Mouse (Mus musculus) cerebellum, adult 2 months (tissue): ENCODE data around the gene Ndufa12.

Source experiments
- CTCF ChIP-seq: fragments of 200-500 bp; IDR thresholded peaks from 2 replicates; pipeline ENCODE4 v1.5.1; 2011; ENCODE audit warnings: low read depth, mild to moderate bottlenecking, control low read depth, low read length, moderate library complexity, borderline replicate concordance; ENCODE audit not compliant: insufficient read depth
- POLR2A ChIP-seq: fragments of 200-500 bp; IDR thresholded peaks from 2 replicates; pipeline ENCODE4 v1.6.1; 2011; ENCODE audit warnings: low read length, control low read depth, borderline replicate concordance; ENCODE audit not compliant: insufficient read depth

DNA sequence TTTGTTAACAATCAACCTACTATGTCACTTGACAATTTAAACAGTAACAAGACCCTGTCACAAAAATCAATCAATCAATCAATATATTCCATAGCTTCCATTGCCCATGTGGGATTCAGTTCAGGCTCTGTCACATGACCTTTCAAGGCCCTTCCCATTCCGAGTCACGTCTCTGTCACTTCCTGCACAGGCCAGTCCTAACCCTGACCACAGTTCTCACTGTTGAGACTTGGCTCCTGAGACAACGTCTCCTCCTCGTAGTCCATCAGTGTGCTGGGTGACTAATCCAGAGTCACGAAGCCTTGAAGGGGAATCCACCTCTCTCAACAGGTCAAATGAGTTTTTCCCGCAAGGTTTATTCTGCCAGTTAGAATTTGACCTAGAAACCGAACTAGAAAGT, 23.9 kb upstream of the Ndufa12 start:
- TF ChIP-seq POLR2A, result no peak
- TF ChIP-seq CTCF, result no peak
